In the genomic region with DNA sequence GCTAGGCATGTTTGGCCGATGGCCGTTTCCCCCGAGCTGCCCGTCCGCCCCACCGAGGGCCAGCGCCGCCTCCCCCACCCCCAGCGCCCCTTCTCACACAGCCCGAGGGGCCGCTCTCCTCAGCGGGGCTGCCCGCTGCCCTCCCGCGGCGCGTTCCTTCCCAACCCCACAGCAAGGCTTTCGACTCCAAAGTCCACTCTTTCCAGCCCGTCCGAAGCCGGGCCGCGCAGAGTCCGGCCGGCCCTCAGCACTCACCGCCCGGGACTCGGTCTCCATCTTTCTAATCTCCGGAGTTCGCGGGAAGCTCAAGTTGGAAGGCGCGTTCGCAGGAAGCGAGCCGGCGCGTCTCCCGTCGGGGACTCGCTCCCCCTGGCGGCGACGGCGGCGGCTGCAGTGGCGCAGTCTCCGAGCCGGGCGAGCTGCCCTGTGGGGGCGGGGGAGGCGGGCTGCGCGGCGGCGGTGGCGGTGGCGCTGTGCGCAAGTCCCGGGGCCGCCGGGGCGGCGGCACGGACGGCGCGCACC, we compare ENCODE assay signal across 9 mouse cellular contexts. TPM values are rescaled to one million over a fixed set of nuclear protein-coding genes. Genes with fewer than 3 reads are reported as not detected.
DNase-seq lines count a peak whose midpoint lies in the region; ATAC-seq lines count a peak whose summit lies in the region.
"Had no signal": no experiment of that assay in that cellular context is flagged by ENCODE, and none has a peak within 500 bp of the region (broad histone marks: within the 10 kb centered on the region; RNA-seq: fewer than 3 reads in every experiment).

A gene (minus strand): TSS at position 426 of the 522 bp plus-strand sequence.

- H3K27me3 ChIP-seq in forebrain, embryonic 14.5 days (replicated peaks; ENCODE audit: control insufficient read depth, insufficient read depth, low read length): peaks cover 8% of the 10 kb centered on the region; the same call in 1 of the 2 replicates
- peaks cover 25% of the 10 kb centered on the region for H3K27me3 ChIP-seq in liver, embryonic 15.5 days
- H3K27me3 ChIP-seq in neural tube, embryonic 12.5 days (replicated peaks): peaks cover 16% of the 10 kb centered on the region
- H3K27me3 ChIP-seq in stomach, embryonic 15.5 days (replicated peaks): peaks cover 17% of the 10 kb centered on the region

- peak; percentile 76 for ATAC-seq in CD4-positive, CD25-positive, alpha-beta regulatory T cell, adult 4 months
- peak; percentile 92 for ATAC-seq in forebrain, embryonic 14.5 days
- peak; percentile 63 for ATAC-seq in liver, embryonic 15.5 days (ENCODE audit: insufficient read depth)
- peak; percentile 86 for ATAC-seq in neural tube, embryonic 12.5 days (ENCODE audit: low FRiP score, low read depth)
- peak; percentile 60; the same call in 1 of the 2 replicates for ATAC-seq in stomach, embryonic 15.5 days (ENCODE audit: insufficient read depth, low FRiP score, low read depth)

- peak within 1 kb of the TSS; percentile 59 for H3K4me2 ChIP-seq in forebrain, embryonic 14.5 days (ENCODE audit: low read length)
- peak within 1 kb of the TSS; percentile 70 for H3K4me2 ChIP-seq in liver, embryonic 15.5 days
- H3K4me2 ChIP-seq in neural tube, embryonic 12.5 days (replicated peaks): peak within 1 kb of the TSS; percentile 62
- peak within 1 kb of the TSS; percentile 71 for H3K4me2 ChIP-seq in stomach, embryonic 15.5 days

- H3K36me3 ChIP-seq in forebrain, embryonic 14.5 days (ENCODE audit: control insufficient read depth, insufficient read depth, low read length): no peaks in the 10 kb centered on the region
- H3K36me3 ChIP-seq in liver, embryonic 15.5 days (replicated peaks): no peaks in the 10 kb centered on the region
- H3K36me3 ChIP-seq in neural tube, embryonic 12.5 days: no peaks in the 10 kb centered on the region
- no peaks in the 10 kb centered on the region for H3K36me3 ChIP-seq in stomach, embryonic 15.5 days

- intact Hi-C loops in heart, postnatal 25 days (cut with DNase I): loop anchor here (5.0 kb wide), 1 partner anchor 121 kb away; no protein-coding TSS in a partner anchor

- peak within 1 kb of the TSS; percentile 46 for H3K4me3 ChIP-seq in forebrain, embryonic 14.5 days (ENCODE audit: low read depth, low read length)
- H3K4me3 ChIP-seq in liver, embryonic 15.5 days (replicated peaks): peak within 1 kb of the TSS; percentile 53
- peak within 1 kb of the TSS; percentile 47 for H3K4me3 ChIP-seq in neural tube, embryonic 12.5 days
- peak within 1 kb of the TSS; percentile 46 for H3K4me3 ChIP-seq in stomach, embryonic 15.5 days (replicated peaks)

- H3K4me1 ChIP-seq in forebrain, embryonic 14.5 days (ENCODE audit: control insufficient read depth, insufficient read depth, low read length): 0 out of 2 replicates have a peak, but pooled peaks cover 2% of the 10 kb centered on the region
- H3K4me1 ChIP-seq in liver, embryonic 15.5 days (replicated peaks): peaks cover 10% of the 10 kb centered on the region
- H3K4me1 ChIP-seq in neural tube, embryonic 12.5 days: 0 out of 2 replicates have a peak, but pooled peaks cover 10% of the 10 kb centered on the region
- peaks cover 5% of the 10 kb centered on the region; the same call in 1 of the 2 replicates for H3K4me1 ChIP-seq in stomach, embryonic 15.5 days

- no peak within 1 kb of the TSS for H3K9ac ChIP-seq in forebrain, embryonic 14.5 days (ENCODE audit: low read length)
- no peak within 1 kb of the TSS for H3K9ac ChIP-seq in liver, embryonic 15.5 days
- H3K9ac ChIP-seq in neural tube, embryonic 12.5 days: 0 out of 2 replicates have a peak within 1 kb of the TSS, but pooled peaks have one; percentile 35
- H3K9ac ChIP-seq in stomach, embryonic 15.5 days: no peak within 1 kb of the TSS

- no peak within 1 kb of the TSS for H3K27ac ChIP-seq in forebrain, embryonic 14.5 days (ENCODE audit: low read depth, low read length)
- H3K27ac ChIP-seq in liver, embryonic 15.5 days (replicated peaks): no peak within 1 kb of the TSS
- H3K27ac ChIP-seq in neural tube, embryonic 12.5 days: no peak within 1 kb of the TSS
- H3K27ac ChIP-seq in stomach, embryonic 15.5 days: no peak within 1 kb of the TSS

- peak; percentile 29 for DNase-seq in c-Kit-positive CD71-negative TER-119-negative erythroid progenitor cells, embryonic 14.5 days (ENCODE audit: low read depth)
- DNase-seq in forebrain, embryonic 14.5 days (ENCODE audit: low spot score): peak; percentile 72
- DNase-seq in heart, postnatal 25 days (ENCODE audit: low spot score): peak; percentile 20
- peak; percentile 84 to 88 for DNase-seq in kidney, postnatal 4 days

- 13% methylated on average over 64 of the region's 68 CpGs for WGBS in forebrain, embryonic 14.5 days
- 12% methylated on average over 65 of the region's 68 CpGs for WGBS in liver, embryonic 15.5 days (ENCODE audit: insufficient replicate concordance)
- WGBS in neural tube, embryonic 12.5 days: 14% methylated on average over 64 of the region's 68 CpGs
- WGBS in stomach, embryonic 15.5 days: 11% methylated on average over 61 of the region's 68 CpGs

- peaks cover 5% of the 10 kb centered on the region; the same call in 1 of the 2 replicates for H3K9me3 ChIP-seq in forebrain, embryonic 14.5 days (replicated peaks; ENCODE audit: control insufficient read depth, low read length)
- H3K9me3 ChIP-seq in liver, embryonic 15.5 days (replicated peaks): peaks cover 9% of the 10 kb centered on the region; the same call in 1 of the 2 replicates
- H3K9me3 ChIP-seq in neural tube, embryonic 12.5 days: peaks cover 5% of the 10 kb centered on the region
- H3K9me3 ChIP-seq in stomach, embryonic 15.5 days: no peaks in the 10 kb centered on the region

RNA-seq across cellular contexts. Expression of the gene that starts here (rescaled TPM):
- polyA plus RNA-seq in CD4-positive, CD25-positive, alpha-beta regulatory T cell, adult 4 months (2017; shearing (Covaris generic)): 1 to 10 TPM in 1 of 2 experiments, under 1 TPM in 1; 0.93 to 1.3 TPM
- 0.23 TPM in 1 of 2 replicates, not detected in the other for polyA plus RNA-seq in forebrain, embryonic 14.5 days (2014; fragmentation: Nextera tagmentation; extraction: Ambion mirVana)
- not detected for total RNA-seq in heart, postnatal 25 days (2021)
- 0.07 TPM in 1 of 2 replicates, not detected in the other for polyA plus RNA-seq in liver, embryonic 15.5 days (2015; fragmentation: Nextera tagmentation; extraction: Ambion mirVana)
- polyA plus RNA-seq in neural tube, embryonic 12.5 days (2016; fragmentation: Nextera tagmentation; extraction: Ambion mirVana): 0.36 and 0.61 TPM in 2 replicates
- polyA plus RNA-seq in stomach, embryonic 15.5 days (2015; fragmentation: Nextera tagmentation; extraction: Ambion mirVana): 0.26 and 0.32 TPM in 2 replicates
- total RNA-seq: MEL had no signal

Comparison
In these comparisons a context has a peak if more than half of its experiments do, and no peak if none do; other contexts are left out.
1. Peak in DNase-seq, ATAC-seq, H3K4me3 ChIP-seq and H3K4me2 ChIP-seq in forebrain, embryonic 14.5 days; RNA of the gene not detected or under 1 TPM.
2. Peak in DNase-seq in heart, postnatal 25 days; RNA of the gene not detected or under 1 TPM.
3. Peak in ATAC-seq, H3K4me3 ChIP-seq and H3K4me2 ChIP-seq in liver, embryonic 15.5 days; RNA of the gene not detected or under 1 TPM.
4. Peak in ATAC-seq, H3K4me3 ChIP-seq, H3K9ac ChIP-seq and H3K4me2 ChIP-seq in neural tube, embryonic 12.5 days; RNA of the gene not detected or under 1 TPM.
5. Peak in ATAC-seq, H3K4me3 ChIP-seq and H3K4me2 ChIP-seq in stomach, embryonic 15.5 days; RNA of the gene not detected or under 1 TPM.
6. DNase-seq: peak in every context shown above with its lines; median percentile 86 in kidney, postnatal 4 days; 72 in forebrain, embryonic 14.5 days; 29 in c-Kit-positive CD71-negative TER-119-negative erythroid progenitor cells, embryonic 14.5 days; 20 in heart, postnatal 25 days.